Mouse (Mus musculus): ENCODE results near the gene Ssc5d.

GRCm38 (mm10) chr7:4928323-4928722 is 2.7 kb downstream of the Ssc5d start:
- no peak for TF ChIP-seq EP300 (IDR thresholded peaks at IDR 0.05; ENCODE audit: low read depth)
- TF ChIP-seq CTCF (IDR thresholded peaks at IDR 0.05; ENCODE audit: low read depth) = no peak

Data from liver, embryonic 14.5 days (tissue).